Mouse (Mus musculus): ENCODE results near the gene Ier5l. TPM values are rescaled to one million over a fixed set of nuclear protein-coding genes. Genes with fewer than 3 reads are reported as not detected.

Ier5l gene
- polyA plus RNA-seq, 1 experiment from 2014 or later: 3.6 TPM

Other genes starting within 250 kb of the Ier5l start
- gene Lrrc8a, start 236.5 kb downstream of the Ier5l start, polyA plus RNA-seq (2014; fragmentation: Nextera tagmentation; extraction: Ambion mirVana): 61.8 and 66.8 TPM in 2 replicates
- 0.34 and 0.56 TPM in 2 replicates for gene Gm28035, start 233.7 kb downstream of the Ier5l start, polyA plus RNA-seq (2014; fragmentation: Nextera tagmentation; extraction: Ambion mirVana)
- 6.3 and 6.6 TPM in 2 replicates for gene Phyhd1, start 208.0 kb downstream of the Ier5l start, polyA plus RNA-seq (2014; fragmentation: Nextera tagmentation; extraction: Ambion mirVana)
- gene Gm28038, start 193.2 kb downstream of the Ier5l start, polyA plus RNA-seq (2014; fragmentation: Nextera tagmentation; extraction: Ambion mirVana): not detected in 2 replicates
- gene Dolk, start 187.9 kb downstream of the Ier5l start, polyA plus RNA-seq (2014; fragmentation: Nextera tagmentation; extraction: Ambion mirVana): 30.2 and 35.4 TPM in 2 replicates
- gene Nup188, start 187.8 kb downstream of the Ier5l start, polyA plus RNA-seq (2014; fragmentation: Nextera tagmentation; extraction: Ambion mirVana): 25.6 and 30.3 TPM in 2 replicates
- gene Sh3glb2, start 114.9 kb downstream of the Ier5l start, polyA plus RNA-seq (2014; fragmentation: Nextera tagmentation; extraction: Ambion mirVana): 106 and 123 TPM in 2 replicates
- gene Miga2, start 110.0 kb downstream of the Ier5l start, polyA plus RNA-seq (2014; fragmentation: Nextera tagmentation; extraction: Ambion mirVana): 18.7 and 23.7 TPM in 2 replicates
- 48.1 and 57.8 TPM in 2 replicates for gene Dolpp1, start 82.0 kb downstream of the Ier5l start, polyA plus RNA-seq (2014; fragmentation: Nextera tagmentation; extraction: Ambion mirVana)
- 26.8 and 31.9 TPM in 2 replicates for gene Crat, start 58.4 kb downstream of the Ier5l start, polyA plus RNA-seq (2014; fragmentation: Nextera tagmentation; extraction: Ambion mirVana)
- 66.6 and 88.4 TPM in 2 replicates for gene Ptpa, start 58.2 kb downstream of the Ier5l start, polyA plus RNA-seq (2014; fragmentation: Nextera tagmentation; extraction: Ambion mirVana)
- 0.64 and 1.2 TPM in 2 replicates for gene Cstad, start 120.8 kb upstream of the Ier5l start, polyA plus RNA-seq (2014; fragmentation: Nextera tagmentation; extraction: Ambion mirVana)